In genomic region chr3:95136336-95136735, GRCm38 (mm10) we compare ENCODE assay signal across 18 mouse cellular contexts. TPM values are rescaled to one million over a fixed set of nuclear protein-coding genes. Genes with fewer than 3 reads are reported as not detected.
DNase-seq lines count a peak whose midpoint lies in the region; ATAC-seq and TF ChIP-seq lines count a peak whose summit lies in the region.
"Had no signal": no experiment of that assay in that cellular context is flagged by ENCODE, and none has a peak within 500 bp of the region (broad histone marks: within the 10 kb centered on the region; RNA-seq: fewer than 3 reads in every experiment).

No protein-coding gene starts in this region.

- 0 out of 2 replicates have a peak overlapping the region, but pooled peaks have one; percentile 55 for H3K4me2 ChIP-seq in kidney, embryonic 15.5 days
- H3K4me2 ChIP-seq in liver, embryonic 12.5 days: peak overlapping the region; percentile 76; the same call in 1 of the 2 replicates

- TF ChIP-seq POLR2A in kidney, adult 2 months (IDR thresholded peaks at IDR 0.05; ENCODE audit: low read depth, low read length): no peak
- TF ChIP-seq POLR2A in heart, adult 2 months (IDR thresholded peaks at IDR 0.05; ENCODE audit: insufficient read depth, low read depth, low read length): no peak

- H3K4me1 ChIP-seq in kidney, embryonic 15.5 days: peaks cover 27% of the 10 kb centered on the region
- H3K4me1 ChIP-seq in kidney, adult 2 months (ENCODE audit: control insufficient read depth, insufficient read depth, low read length): peaks cover 8% of the 10 kb centered on the region
- H3K4me1 ChIP-seq in liver, embryonic 12.5 days: peaks cover 43% of the 10 kb centered on the region
- peaks cover 6% of the 10 kb centered on the region for H3K4me1 ChIP-seq in heart, adult 2 months (ENCODE audit: control insufficient read depth, insufficient read depth, low read length)

- peaks cover 26% of the 10 kb centered on the region for H3K36me3 ChIP-seq in kidney, embryonic 15.5 days
- no peaks in the 10 kb centered on the region; the same call in 1 of the 2 replicates for H3K36me3 ChIP-seq in kidney, adult 2 months (ENCODE audit: control insufficient read depth, insufficient read depth, low read length)
- peaks cover 31% of the 10 kb centered on the region for H3K36me3 ChIP-seq in liver, embryonic 12.5 days
- H3K36me3 ChIP-seq in splenic B cell, adult 2 months (ENCODE audit: control insufficient read depth, insufficient read depth, low read length, poor library complexity, severe bottlenecking): peaks cover 3% of the 10 kb centered on the region; the same call in 1 of the 2 replicates
- H3K36me3 ChIP-seq in heart, adult 2 months (ENCODE audit: control insufficient read depth, insufficient read depth, low read length): no peaks in the 10 kb centered on the region; the same call in 1 of the 2 replicates

- no peak for TF ChIP-seq EP300 in heart, adult 2 months (IDR thresholded peaks at IDR 0.05; ENCODE audit: insufficient read depth, low read depth, low read length)

- H3K79me2 ChIP-seq in heart, adult 2 months (replicated peaks; ENCODE audit: control insufficient read depth, insufficient read depth, low read length): no peaks in the 10 kb centered on the region

- no peak overlapping the region for H3K27ac ChIP-seq in kidney, embryonic 15.5 days
- no peak overlapping the region for H3K27ac ChIP-seq in kidney, adult 2 months (ENCODE audit: insufficient read depth, low read depth, low read length)
- peak overlapping the region; percentile 58 for H3K27ac ChIP-seq in liver, embryonic 12.5 days
- no peak overlapping the region for H3K27ac ChIP-seq in heart, adult 2 months
- H3K27ac ChIP-seq: embryonic facial prominence, embryonic 12.5 days; midbrain, embryonic 12.5 days had no signal

- no peaks in the 10 kb centered on the region for H3K9me3 ChIP-seq in kidney, embryonic 15.5 days (replicated peaks)
- no peaks in the 10 kb centered on the region for H3K9me3 ChIP-seq in liver, embryonic 12.5 days (replicated peaks)
- H3K9me3 ChIP-seq: embryonic facial prominence, embryonic 12.5 days; midbrain, embryonic 12.5 days had no signal

- H3K27me3 ChIP-seq in kidney, embryonic 15.5 days: no peaks in the 10 kb centered on the region
- no peaks in the 10 kb centered on the region for H3K27me3 ChIP-seq in kidney, adult 2 months (replicated peaks; ENCODE audit: control insufficient read depth, insufficient read depth, low read length)
- no peaks in the 10 kb centered on the region for H3K27me3 ChIP-seq in liver, embryonic 12.5 days (replicated peaks)
- H3K27me3 ChIP-seq in splenic B cell, adult 2 months (ENCODE audit: control insufficient read depth, insufficient read depth, low read length, poor library complexity, severe bottlenecking): no peaks in the 10 kb centered on the region
- no peaks in the 10 kb centered on the region for H3K27me3 ChIP-seq in heart, adult 2 months (ENCODE audit: control insufficient read depth, insufficient read depth, low read length)
- H3K27me3 ChIP-seq: embryonic facial prominence, embryonic 12.5 days; midbrain, embryonic 12.5 days had no signal

- intact Hi-C loops in heart, adult 2 months (cut with DNase I): no loop called here

- TF ChIP-seq CTCF in kidney, adult 2 months (conservative IDR thresholded peaks at IDR 0.05; ENCODE audit: insufficient read depth, insufficient read length, low read depth, low read length): no peak
- TF ChIP-seq CTCF in heart, adult 2 months (IDR thresholded peaks at IDR 0.05): no peak

- H3K4me3 ChIP-seq in kidney, embryonic 15.5 days (replicated peaks): no peak overlapping the region
- H3K4me3 ChIP-seq in kidney, adult 2 months (ENCODE audit: insufficient read depth, low read depth, low read length): no peak overlapping the region
- no peak overlapping the region for H3K4me3 ChIP-seq in liver, embryonic 12.5 days
- H3K4me3 ChIP-seq in heart, adult 2 months: no peak overlapping the region
- H3K4me3 ChIP-seq: embryonic facial prominence, embryonic 12.5 days; midbrain, embryonic 12.5 days had no signal

- no peak for DNase-seq in kidney, adult 2 months
- DNase-seq in spleen, postnatal 36 days (ENCODE audit: low spot score in 2 of 2): peak; percentile 50 to 55
- no peak for DNase-seq in spleen, postnatal 14 days (ENCODE audit: low spot score in 2 of 2)
- peak; percentile 62 for DNase-seq in splenic B cell, adult 2 months (ENCODE audit: low read depth, low spot score)
- DNase-seq in retina, embryonic 14.5 days (ENCODE audit: low spot score): no peak
- DNase-seq in heart, adult 2 months: no peak
- DNase-seq: cerebellum, adult 11 months; cerebellum, postnatal 36 days; heart, adult 18-20 months; kidney, adult 9 months; kidney, postnatal 4 days; lung, postnatal 10 days had no signal

- WGBS in kidney, embryonic 15.5 days: 96% methylated on average over 3 of the region's 3 CpGs
- 88% methylated on average over 3 of the region's 3 CpGs for WGBS in kidney, adult 2 months
- WGBS in liver, embryonic 12.5 days (ENCODE audit: insufficient replicate concordance): 60% methylated on average over 3 of the region's 3 CpGs
- 87% methylated on average over 3 of the region's 3 CpGs for WGBS in heart, adult 2 months

- no peak for ATAC-seq in kidney, embryonic 15.5 days (replicated peaks; ENCODE audit: low FRiP score)
- ATAC-seq in liver, embryonic 12.5 days: no peak
- ATAC-seq: forebrain, embryonic 16.5 days had no signal

- H3K9ac ChIP-seq in kidney, embryonic 15.5 days: no peak overlapping the region
- H3K9ac ChIP-seq in liver, embryonic 12.5 days: no peak overlapping the region
- no peak overlapping the region for H3K9ac ChIP-seq in heart, adult 2 months (ENCODE audit: low read depth, low read length)
- H3K9ac ChIP-seq: embryonic facial prominence, embryonic 12.5 days; midbrain, embryonic 12.5 days had no signal

RNA-seq across cellular contexts. Expression of gene Lysmd1, which starts 2.4 kb away (rescaled TPM):
- polyA plus RNA-seq in kidney, embryonic 15.5 days (2015; fragmentation: Nextera tagmentation; extraction: Ambion mirVana): 14.5 and 15.5 TPM in 2 replicates
- polyA plus RNA-seq in kidney, adult 2 months (2012; rRNA removed): 10.2 and 11.3 TPM in 2 replicates
- 7.9 and 8.6 TPM in 2 replicates for polyA plus RNA-seq in liver, embryonic 12.5 days (2016; fragmentation: Nextera tagmentation; extraction: Ambion mirVana)
- total RNA-seq in heart, adult 2 months (2021): 1 to 10 TPM; 4.5 to 6.3 TPM
- polyA plus RNA-seq in heart, adult 2 months (2012; rRNA removed): 5.8 and 7.8 TPM in 2 replicates

RNA-seq across cellular contexts. Expression of gene Scnm1, which starts 2.5 kb away (rescaled TPM):
- polyA plus RNA-seq in kidney, embryonic 15.5 days (2015; fragmentation: Nextera tagmentation; extraction: Ambion mirVana): 67.7 and 71.6 TPM in 2 replicates
- polyA plus RNA-seq in kidney, adult 2 months (2012; rRNA removed): 46.7 and 50.8 TPM in 2 replicates
- 38.2 and 39.7 TPM in 2 replicates for polyA plus RNA-seq in liver, embryonic 12.5 days (2016; fragmentation: Nextera tagmentation; extraction: Ambion mirVana)
- 10 to 100 TPM; 28.3 to 32.1 TPM for total RNA-seq in heart, adult 2 months (2021)
- polyA plus RNA-seq in heart, adult 2 months (2012; rRNA removed): 46.8 and 67.9 TPM in 2 replicates

RNA-seq across cellular contexts. Expression of gene Tnfaip8l2, which starts 5.8 kb away (rescaled TPM):
- 2.7 and 2.9 TPM in 2 replicates for polyA plus RNA-seq in kidney, embryonic 15.5 days (2015; fragmentation: Nextera tagmentation; extraction: Ambion mirVana)
- 4.1 and 6.8 TPM in 2 replicates for polyA plus RNA-seq in kidney, adult 2 months (2012; rRNA removed)
- 5.1 and 5.3 TPM in 2 replicates for polyA plus RNA-seq in liver, embryonic 12.5 days (2016; fragmentation: Nextera tagmentation; extraction: Ambion mirVana)
- total RNA-seq in heart, adult 2 months (2021): 1 to 10 TPM; 1.5 to 2.1 TPM
- polyA plus RNA-seq in heart, adult 2 months (2012; rRNA removed): 3.3 and 4.9 TPM in 2 replicates

RNA-seq across cellular contexts. Expression of gene Tmod4, which starts 12.1 kb away (rescaled TPM):
- 0.93 and 1.9 TPM in 2 replicates for polyA plus RNA-seq in kidney, embryonic 15.5 days (2015; fragmentation: Nextera tagmentation; extraction: Ambion mirVana)
- polyA plus RNA-seq in kidney, adult 2 months (2012; rRNA removed): 0.19 and 3.1 TPM in 2 replicates
- polyA plus RNA-seq in liver, embryonic 12.5 days (2016; fragmentation: Nextera tagmentation; extraction: Ambion mirVana): 0.19 and 0.51 TPM in 2 replicates
- 10 to 100 TPM; 22.6 to 30.9 TPM for total RNA-seq in heart, adult 2 months (2021)
- 23.3 and 25.6 TPM in 2 replicates for polyA plus RNA-seq in heart, adult 2 months (2012; rRNA removed)
- polyA plus RNA-seq: liver, adult 2 months had no signal

RNA-seq across cellular contexts. Expression of gene Sema6c, which starts 23.9 kb away (rescaled TPM):
- polyA plus RNA-seq in kidney, embryonic 15.5 days (2015; fragmentation: Nextera tagmentation; extraction: Ambion mirVana): 3.9 and 4.5 TPM in 2 replicates
- 8.0 and 8.5 TPM in 2 replicates for polyA plus RNA-seq in kidney, adult 2 months (2012; rRNA removed)
- 1.9 and 2.1 TPM in 2 replicates for polyA plus RNA-seq in liver, embryonic 12.5 days (2016; fragmentation: Nextera tagmentation; extraction: Ambion mirVana)
- 1 to 10 TPM; 3.8 to 3.9 TPM for total RNA-seq in heart, adult 2 months (2021)
- polyA plus RNA-seq in heart, adult 2 months (2012; rRNA removed): 16.9 and 21.1 TPM in 2 replicates

Comparison
In these comparisons a context has a peak if more than half of its experiments do, and no peak if none do; other contexts are left out.
1. DNase-seq: peak in spleen, postnatal 36 days (2 of 2) and splenic B cell, adult 2 months (single experiment); none in kidney, adult 2 months (single experiment), spleen, postnatal 14 days (0 of 2), retina, embryonic 14.5 days (single experiment) and heart, adult 2 months (0 of 2).